Mouse (Mus musculus): ENCODE measurements around the gene Plod1. TPM values are rescaled to one million over a fixed set of nuclear protein-coding genes. Genes with fewer than 3 reads are reported as not detected.

Plod1 gene
- total RNA-seq (2015): 4.8 and 5.6 TPM in 2 replicates
- total RNA-seq (2017): 10.5 and 12.2 TPM in 2 replicates

DNA sequence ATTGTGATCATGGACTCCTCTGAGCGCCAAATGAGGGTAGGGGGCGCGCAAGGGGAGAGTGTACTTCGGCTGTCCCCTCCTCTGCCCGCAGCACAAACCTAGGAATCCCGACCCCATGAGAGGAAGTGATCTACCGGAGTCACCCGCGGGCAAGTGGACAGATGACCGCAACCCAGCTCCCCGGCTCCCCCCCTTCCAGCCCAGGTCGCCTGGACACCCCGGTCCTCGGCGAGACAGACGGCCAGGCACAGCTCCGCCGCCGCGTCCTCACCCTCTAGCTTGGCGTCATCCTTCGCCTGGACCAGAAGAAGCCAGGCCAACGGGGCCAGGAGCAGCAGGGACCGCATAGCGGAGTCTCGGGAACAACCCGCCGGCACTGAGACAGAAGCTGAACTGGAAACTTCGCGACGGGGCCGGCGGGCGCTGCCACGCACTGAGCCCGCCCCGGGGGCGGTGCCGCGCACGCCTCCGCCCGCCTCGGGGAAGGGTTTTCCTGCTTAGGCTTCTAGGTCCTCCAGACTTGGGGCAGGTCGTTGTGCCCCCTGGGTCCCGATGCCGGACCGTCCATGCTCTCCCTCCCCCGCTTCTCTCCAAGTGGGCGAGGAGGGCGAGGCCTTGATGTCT, at the start of gene Plod1:
Gene Plod1 (minus strand): TSS at position 437 of the 624 bp plus-strand sequence.
- peak; percentile 58 for ATAC-seq (replicated peaks; ENCODE audit: poor library complexity)

GRCm38 (mm10) chr4:147985205-147986132, 48.9 kb upstream of the Plod1 start, which contains the start of gene Nppb:
Gene Nppb (plus strand): TSS chr4:147985788.
- ATAC-seq (replicated peaks; ENCODE audit: poor library complexity): peak; percentile 96

- ATAC-seq (replicated peaks; ENCODE audit: poor library complexity): no peak
Measured at GRCm38 (mm10) chr4:147979441-147979860, 42.9 kb upstream of the Plod1 start.

GRCm38 (mm10) chr4:147978391-147978790, 41.8 kb upstream of the Plod1 start:
- ATAC-seq (replicated peaks; ENCODE audit: poor library complexity): no peak

GRCm38 (mm10) chr4:147977726-147978125, 41.2 kb upstream of the Plod1 start:
- ATAC-seq (replicated peaks; ENCODE audit: poor library complexity): no peak

DNA sequence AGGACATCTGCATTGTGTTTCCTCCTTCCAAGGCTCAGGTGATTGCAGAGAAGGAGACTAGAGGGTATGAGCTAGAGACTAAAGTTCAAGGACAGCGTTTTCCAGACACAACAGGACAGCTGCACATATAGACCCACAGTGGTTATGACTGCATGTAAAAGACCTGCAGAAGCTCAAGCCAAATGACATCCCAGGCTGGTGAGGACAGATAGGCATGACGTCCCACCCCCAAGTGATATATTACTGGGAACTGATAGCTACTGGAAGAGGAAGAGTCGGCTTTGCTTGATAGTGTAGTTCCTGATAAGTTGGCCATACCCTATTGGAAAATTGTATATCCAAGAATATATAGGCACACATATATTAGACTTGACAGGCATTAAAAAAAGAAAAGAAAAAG, 39.7 kb upstream of the Plod1 start:
- ATAC-seq (replicated peaks; ENCODE audit: poor library complexity): no peak

DNA sequence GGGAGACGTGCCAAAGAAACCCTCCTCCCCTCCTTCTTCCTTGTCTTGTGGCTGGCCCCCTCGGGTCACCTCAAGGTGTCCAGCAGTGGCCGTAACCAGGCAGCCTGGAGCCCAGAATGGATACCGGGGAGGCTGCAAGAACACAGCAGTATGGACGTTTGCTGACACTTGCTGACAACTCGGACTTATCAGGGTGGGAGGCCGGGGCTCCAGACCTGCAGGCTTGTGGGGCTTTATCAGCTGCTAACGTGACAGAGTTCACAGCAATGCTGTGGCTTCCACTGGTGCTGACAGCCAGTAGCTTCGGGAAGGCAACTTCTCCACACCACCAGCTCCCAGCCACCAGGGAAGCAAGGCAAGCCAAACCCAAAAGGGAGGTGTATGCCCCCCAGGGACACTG, 32.8 kb upstream of the Plod1 start:
- ATAC-seq (replicated peaks; ENCODE audit: poor library complexity): no peak

DNA sequence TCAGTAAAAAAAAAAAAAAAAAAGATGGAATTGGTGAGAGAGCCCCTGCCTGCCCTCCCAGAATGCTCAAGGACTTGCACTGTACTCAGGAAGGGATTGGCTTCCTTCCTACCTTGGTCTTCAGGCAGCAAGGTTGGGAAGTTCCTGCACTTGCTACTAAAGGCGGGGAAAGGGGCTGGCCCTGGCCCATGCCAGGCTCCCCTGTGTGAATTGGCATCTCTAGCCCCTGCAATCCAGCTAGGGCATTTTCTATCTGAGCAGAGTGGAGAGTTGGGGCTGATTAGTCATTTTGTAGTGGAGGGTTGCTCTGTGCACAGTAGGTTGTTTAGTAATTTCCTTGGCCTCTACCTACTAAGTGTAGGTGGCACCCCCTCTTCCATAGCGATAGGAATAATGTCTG, 32.2 kb upstream of the Plod1 start:
- no peak for ATAC-seq (replicated peaks; ENCODE audit: poor library complexity)

- ATAC-seq (replicated peaks; ENCODE audit: poor library complexity): no peak
Measured at GRCm38 (mm10) chr4:147965712-147966111, 29.1 kb upstream of the Plod1 start.

- no peak for ATAC-seq (replicated peaks; ENCODE audit: poor library complexity)
Measured at GRCm38 (mm10) chr4:147963623-147964022, 27.1 kb upstream of the Plod1 start.

GRCm38 (mm10) chr4:147962781-147963180, 26.2 kb upstream of the Plod1 start:
- no peak for ATAC-seq (replicated peaks; ENCODE audit: poor library complexity)

- peak; percentile 96 for ATAC-seq (replicated peaks; ENCODE audit: poor library complexity)
Measured at GRCm38 (mm10) chr4:147959881-147960831, 23.6 kb upstream of the Plod1 start.

- peak; percentile 53 for ATAC-seq (replicated peaks; ENCODE audit: poor library complexity)
Measured at GRCm38 (mm10) chr4:147957141-147957540, 20.6 kb upstream of the Plod1 start.

DNA sequence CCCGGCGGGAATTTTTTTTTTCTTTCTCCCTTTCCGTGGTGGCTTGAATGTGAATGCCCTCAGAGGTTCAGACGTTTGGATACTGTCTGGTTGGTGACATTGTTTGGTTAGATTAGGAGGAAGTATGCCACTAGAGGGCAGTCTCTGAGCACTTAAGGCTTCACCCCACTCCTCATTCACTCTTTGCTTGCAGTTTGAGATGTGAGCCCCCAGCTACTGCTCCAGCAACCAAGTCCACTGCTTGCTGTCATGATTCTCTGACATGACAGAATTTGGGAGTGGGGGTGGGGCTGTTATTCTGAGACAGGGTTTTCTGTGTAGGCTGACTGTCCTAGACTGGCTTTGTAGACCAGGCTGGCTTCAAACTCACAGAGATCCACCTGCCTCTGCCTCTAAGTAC, 17.0 kb upstream of the Plod1 start:
- ATAC-seq (replicated peaks; ENCODE audit: poor library complexity): peak; percentile 91

- no peak for ATAC-seq (replicated peaks; ENCODE audit: poor library complexity)
Measured at GRCm38 (mm10) chr4:147947511-147947910, 10.9 kb upstream of the Plod1 start.

- ATAC-seq (replicated peaks; ENCODE audit: poor library complexity): no peak
Measured at GRCm38 (mm10) chr4:147943005-147943404, 6.4 kb upstream of the Plod1 start.

DNA sequence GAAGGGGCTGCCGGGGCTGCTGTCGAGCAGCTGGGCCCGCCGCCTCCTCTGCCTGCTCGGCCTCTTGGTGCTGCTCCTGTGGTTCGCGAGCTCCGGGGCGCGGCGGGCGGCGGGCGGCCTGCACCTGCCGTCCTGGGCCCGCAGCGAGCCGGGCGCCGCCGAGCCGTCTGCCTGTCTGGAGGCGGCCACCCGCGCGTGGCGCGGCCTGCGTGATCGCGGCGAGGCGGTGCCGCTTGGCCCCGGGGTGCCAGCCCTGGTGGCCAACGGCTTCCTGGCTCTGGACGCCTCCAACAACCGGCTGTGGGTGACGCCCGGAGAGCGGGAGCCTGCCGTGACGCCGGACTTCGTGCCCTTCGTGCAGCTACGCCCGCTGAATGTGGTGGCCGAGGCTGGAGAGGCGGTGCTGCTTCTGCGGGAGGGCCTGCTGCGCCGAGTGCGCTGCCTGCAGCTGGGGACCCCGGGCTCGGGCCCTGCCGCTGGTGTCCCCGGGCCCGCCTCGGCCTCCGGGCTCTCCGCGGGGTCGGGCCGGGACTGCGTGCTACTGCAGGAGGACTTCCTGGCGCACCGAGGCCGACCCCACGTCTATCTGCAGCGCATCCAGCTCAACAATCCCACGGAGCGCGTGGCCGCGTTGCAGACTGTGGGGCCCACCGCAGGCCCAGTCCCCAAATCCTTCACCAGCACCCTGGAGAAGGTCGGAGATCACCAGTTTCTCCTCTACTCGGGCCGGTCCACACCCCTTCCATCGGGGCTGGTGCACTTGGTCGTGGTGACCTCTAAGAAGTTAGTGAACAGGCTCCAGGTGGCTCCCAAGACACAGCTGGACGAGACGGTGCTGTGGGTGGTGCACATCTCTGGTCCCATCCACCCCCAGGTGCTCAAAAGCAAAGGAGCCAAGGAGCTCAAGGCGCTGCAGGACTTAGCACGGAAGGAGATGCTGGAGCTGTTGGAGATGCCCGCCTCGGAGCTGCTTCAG, 4.8 kb upstream of the Plod1 start:
- peak; percentile 13 for ATAC-seq (replicated peaks; ENCODE audit: poor library complexity)

DNA sequence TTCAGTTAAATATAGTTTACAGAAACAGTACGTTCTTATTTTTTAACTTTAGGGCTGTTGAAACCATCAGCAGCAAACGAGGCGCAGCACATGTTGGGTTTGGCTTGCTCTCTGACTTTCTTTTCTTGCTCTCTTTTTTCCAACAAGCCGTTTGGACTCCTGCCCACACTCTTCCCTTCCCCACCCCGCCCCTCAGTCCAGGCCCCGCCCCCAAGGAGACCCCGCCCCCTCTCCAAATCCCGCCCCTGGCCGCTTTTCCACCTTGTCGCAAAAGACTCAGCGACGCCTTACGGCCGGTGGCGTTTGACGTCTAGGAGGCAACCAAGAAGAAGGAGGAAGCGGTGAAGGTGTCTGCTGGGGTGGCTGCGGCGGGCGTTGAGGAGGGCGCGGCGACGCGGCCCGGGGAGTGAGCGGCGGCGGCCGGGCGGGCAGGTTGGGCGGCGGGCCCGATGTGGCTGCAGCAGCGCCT, 4.0 kb upstream of the Plod1 start, which contains the start of gene 2510039O18Rik:
Gene 2510039O18Rik (plus strand): TSS at position 320 of the 469 bp plus-strand sequence.
- ATAC-seq (replicated peaks; ENCODE audit: poor library complexity): peak; percentile 79

GRCm38 (mm10) chr4:147940111-147940510, 3.5 kb upstream of the Plod1 start:
- no peak for ATAC-seq (replicated peaks; ENCODE audit: poor library complexity)

Measured in megakaryocyte progenitor cell, adult 5-6 weeks (primary cell).